Mouse (Mus musculus) ES-E14 (cell line): ENCODE results near the gene Pqlc3.

Source experiments
- CHD2 ChIP-seq: IDR thresholded peaks from 2 replicates; pipeline ENCODE4 v1.6.1; 2014; ENCODE audit warnings: mild to moderate bottlenecking, low read depth, low read length, inconsistent platforms
- HCFC1 ChIP-seq: IDR thresholded peaks from 2 replicates; pipeline ENCODE4 v1.6.1; 2012; ENCODE audit warnings: low read length, inconsistent platforms, borderline replicate concordance; ENCODE audit not compliant: insufficient read depth
- MAFK ChIP-seq: IDR thresholded peaks from 2 replicates; pipeline ENCODE4 v1.6.1; 2014; ENCODE audit warnings: mild to moderate bottlenecking, low read depth, low read length, inconsistent platforms; ENCODE audit not compliant: insufficient read depth
- ZC3H11A ChIP-seq: IDR thresholded peaks from 2 replicates; pipeline ENCODE4 v1.6.1; 2012; ENCODE audit warnings: low read depth, mild to moderate bottlenecking, inconsistent platforms, low read length, borderline replicate concordance
- ZNF384 ChIP-seq: IDR thresholded peaks from 2 replicates; pipeline ENCODE4 v1.6.1; 2012; ENCODE audit warnings: low read depth, low read length, inconsistent platforms

- TF ChIP-seq CHD2 (no peak), ZC3H11A (no peak), HCFC1 (no peak), ZNF384 (no peak), MAFK (no peak)
Observed at GRCm38 (mm10) chr12:16999739-17000497, at the start of gene Pqlc3.
